Mouse (Mus musculus) gastrocnemius, postnatal 25 days (tissue): ENCODE measurements around the gene Tango2. TPM values are rescaled to one million over a fixed set of nuclear protein-coding genes. Genes with fewer than 3 reads are reported as not detected.
"Not testable (repeated sequence)": the region's sequence is repeated elsewhere in the genome, so short reads cannot be mapped to it uniquely, and the experiment has no call there.

Experiments
- DNase-seq: peaks from one replicate; pipeline ENCODE4 v3.0.0; 2022
- total RNA-seq, 2 experiments: library from RNA; stranded (reverse); gene quantifications; 1 replicate in 1 of 2; 2 replicates in 1 of 2; pipeline ENCODE4 v1.2.3; 2021

Tango2 gene
- total RNA-seq, 2 experiments from 2014 or later: 37.3 to 37.6 TPM

- DNase-seq: no peak
Measured at GRCm38 (mm10) chr16:18342650-18343570, 5.0 kb downstream of the Tango2 start.

- no peak for DNase-seq
Measured at GRCm38 (mm10) chr16:18342076-18342475, 5.8 kb downstream of the Tango2 start.

- no peak for DNase-seq
Measured at GRCm38 (mm10) chr16:18341605-18342004, 6.3 kb downstream of the Tango2 start.

GRCm38 (mm10) chr16:18339866-18340265 is 8.0 kb downstream of the Tango2 start:
- DNase-seq: peak; percentile 80

GRCm38 (mm10) chr16:18337261-18337660 is 10.6 kb downstream of the Tango2 start:
- no peak for DNase-seq

GRCm38 (mm10) chr16:18335981-18336380 is 11.9 kb downstream of the Tango2 start:
- DNase-seq: peak; percentile 41

GRCm38 (mm10) chr16:18333976-18334375 is 13.9 kb downstream of the Tango2 start:
- DNase-seq: peak; percentile 44

- no peak for DNase-seq
Measured at GRCm38 (mm10) chr16:18328524-18328923, 19.4 kb downstream of the Tango2 start.

GRCm38 (mm10) chr16:18327936-18328335 is 20.0 kb downstream of the Tango2 start:
- DNase-seq: no peak

- DNase-seq: no peak
Measured at GRCm38 (mm10) chr16:18325741-18326140, 22.2 kb downstream of the Tango2 start.

- no peak for DNase-seq
Measured at GRCm38 (mm10) chr16:18324031-18324430, 23.9 kb downstream of the Tango2 start.

- DNase-seq: no peak
Measured at GRCm38 (mm10) chr16:18323460-18323859, 24.4 kb downstream of the Tango2 start.

- DNase-seq: no peak
Measured at GRCm38 (mm10) chr16:18321443-18321842, 26.5 kb downstream of the Tango2 start.

GRCm38 (mm10) chr16:18318992-18319391 is 28.9 kb downstream of the Tango2 start:
- DNase-seq: no peak

GRCm38 (mm10) chr16:18308159-18308558 is 39.7 kb downstream of the Tango2 start:
- no peak for DNase-seq

GRCm38 (mm10) chr16:18289614-18290013 is 58.3 kb downstream of the Tango2 start:
- not testable (repeated sequence) for DNase-seq

- DNase-seq: peak; percentile 99
Measured at GRCm38 (mm10) chr16:18289067-18289588, 58.8 kb downstream of the Tango2 start, which contains the start of gene Dgcr8. Dgcr8 (minus strand) TSS chr16:18289246.

- no peak for DNase-seq
Measured at GRCm38 (mm10) chr16:18288581-18289061, 59.3 kb downstream of the Tango2 start.

- no peak for DNase-seq
Measured at GRCm38 (mm10) chr16:18288166-18288565, 59.7 kb downstream of the Tango2 start.

GRCm38 (mm10) chr16:18275166-18275565 is 72.7 kb downstream of the Tango2 start:
- DNase-seq: no peak

GRCm38 (mm10) chr16:18268182-18268581 is 79.7 kb downstream of the Tango2 start:
- DNase-seq: no peak

GRCm38 (mm10) chr16:18265024-18265423 is 82.9 kb downstream of the Tango2 start:
- DNase-seq: no peak

GRCm38 (mm10) chr16:18258221-18258620 is 89.7 kb downstream of the Tango2 start, which contains the start of gene Gm49776:
Gm49776 (minus strand) TSS chr16:18258321.
- DNase-seq: no peak
